Mouse (Mus musculus) heart, adult 8-10 months (tissue): Measurements from ENCODE around the gene Gm4778. TPM values are rescaled to one million over a fixed set of nuclear protein-coding genes. Genes with fewer than 3 reads are reported as not detected.
"Not testable (repeated sequence)": the region's sequence is repeated elsewhere in the genome, so short reads cannot be mapped to it uniquely, and the experiment has no call there.

ENCODE experiments used
- DNase-seq: peaks from one replicate; pipeline ENCODE4 v3.0.0; 2022; ENCODE audit warnings: low spot score
- total RNA-seq, 4 experiments: library from RNA; stranded (reverse); gene quantifications; 2 replicates each; pipeline ENCODE4 v1.2.4; 2022

The Gm4778 gene
- total RNA-seq, result not detected

GRCm38 (mm10) chr3:94263736-94264135, at the start of gene Gm4778:
Gene Gm4778 (plus strand): TSS chr3:94264036.
- DNase-seq, result not testable (repeated sequence)

- no peak for DNase-seq
These were observed 3.2 kb upstream of the Gm4778 start for GRCm38 (mm10) chr3:94260598-94260997.

GRCm38 (mm10) chr3:94275991-94276390, 12.2 kb downstream of the Gm4778 start:
- DNase-seq, result no peak

GRCm38 (mm10) chr3:94305457-94305856, 41.6 kb downstream of the Gm4778 start:
- no peak for DNase-seq

- no peak for DNase-seq
These were observed 43.1 kb downstream of the Gm4778 start for GRCm38 (mm10) chr3:94306975-94307374.

- DNase-seq, result peak; percentile 96
These were observed 46.0 kb downstream of the Gm4778 start, which contains the start of gene Them4 for GRCm38 (mm10) chr3:94309633-94310363. Gene Them4 (plus strand): TSS chr3:94310089.

- no peak for DNase-seq
These were observed 46.7 kb downstream of the Gm4778 start for GRCm38 (mm10) chr3:94310491-94310890.

- no peak for DNase-seq
These were observed 47.1 kb downstream of the Gm4778 start for GRCm38 (mm10) chr3:94310911-94311310.

- no peak for DNase-seq
These were observed 47.5 kb downstream of the Gm4778 start for GRCm38 (mm10) chr3:94311376-94311775.

Other genes starting within 250 kb of the Gm4778 start
- not detected for gene Gm9125, start 209.2 kb upstream of the Gm4778 start, total RNA-seq
- not detected for gene Gm10697, start 191.4 kb upstream of the Gm4778 start, total RNA-seq
- gene Gm10696, start 85.8 kb upstream of the Gm4778 start, total RNA-seq, result not detected
- not detected for gene Gm5286, start 67.3 kb upstream of the Gm4778 start, total RNA-seq
- 10 to 100 TPM; 13.2 to 15.4 (median 14.2) TPM for gene Them4, start 46.1 kb downstream of the Gm4778 start, total RNA-seq
- gene Them5, start 78.1 kb downstream of the Gm4778 start, total RNA-seq, result not detected
- gene C2cd4d, start 98.4 kb downstream of the Gm4778 start, total RNA-seq, result under 1 TPM in 2 of 4 experiments, not detected in 2; 0.31 to 0.46 TPM
- 10 to 100 TPM; 36.3 to 53.0 (median 47.2) TPM for gene Rorc, start 108.8 kb downstream of the Gm4778 start, total RNA-seq
- gene Lingo4, start 134.5 kb downstream of the Gm4778 start, total RNA-seq, result under 1 TPM in 3 of 4 experiments, not detected in 1; 0.14 to 0.37 (median 0.17) TPM
- 1 to 10 TPM; 4.5 to 7.0 (median 6.1) TPM for gene Tdrkh, start 149.2 kb downstream of the Gm4778 start, total RNA-seq
- gene Mrpl9, start 179.3 kb downstream of the Gm4778 start, total RNA-seq, result 10 to 100 TPM; 57.4 to 69.0 (median 61.9) TPM
- gene Oaz3, start 179.9 kb downstream of the Gm4778 start, total RNA-seq, result under 1 TPM in 1 of 4 experiments, not detected in 3; 0.41 TPM
- gene Celf3, start 214.3 kb downstream of the Gm4778 start, total RNA-seq, result under 1 TPM in 1 of 4 experiments, not detected in 3; 0.12 TPM
- gene Riiad1, start 216.3 kb downstream of the Gm4778 start, total RNA-seq, result 1 to 10 TPM in 3 of 4 experiments, under 1 TPM in 1; 0.95 to 2.1 (median 1.1) TPM